Mouse (Mus musculus): ENCODE measurements around the gene Pced1b.
"Not testable (repeated sequence)": the region's sequence is repeated elsewhere in the genome, so short reads cannot be mapped to it uniquely, and the experiment has no call there.

Pced1b gene

DNA sequence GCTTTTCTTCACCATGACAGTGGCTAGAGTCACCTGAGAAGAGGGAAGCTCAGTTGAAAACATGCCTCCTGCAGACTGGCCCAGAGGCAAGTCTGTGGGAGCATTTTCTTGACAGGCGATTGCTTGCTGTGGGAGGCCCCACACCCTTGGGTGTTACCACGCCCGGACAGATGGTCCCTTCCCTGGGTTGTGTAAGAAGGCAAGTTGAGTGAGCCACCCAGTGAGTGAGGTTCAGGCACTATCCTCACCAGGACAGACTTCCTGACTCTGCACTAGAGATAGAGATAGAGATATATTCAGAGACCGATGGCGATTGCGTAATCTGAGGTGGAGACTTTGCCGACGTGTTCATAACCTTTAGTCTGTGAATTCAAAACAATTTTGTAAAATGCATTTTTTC lies 96.0 kb downstream of the Pced1b start:
- DNase-seq, result peak; percentile 23 to 37

DNA sequence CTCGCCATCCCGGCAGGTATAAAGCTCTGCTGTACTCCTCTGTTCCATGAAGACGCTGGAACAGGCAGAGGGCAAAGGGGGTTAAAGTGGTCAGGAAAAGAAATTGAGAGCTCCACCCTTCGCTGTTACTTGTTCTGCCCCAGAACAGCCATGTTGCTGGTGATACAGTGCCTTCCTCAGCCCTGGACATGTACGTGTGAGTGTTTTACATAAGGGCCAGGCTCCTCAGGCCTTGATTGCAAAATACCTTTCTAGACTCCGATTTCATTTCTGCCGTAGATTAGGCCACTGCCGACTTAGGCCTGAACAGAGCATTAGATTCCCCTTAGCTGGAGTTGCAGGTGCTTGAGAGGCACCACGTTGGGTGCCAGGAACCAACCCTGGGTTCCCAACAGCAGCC lies 97.0 kb downstream of the Pced1b start:
- no peak for DNase-seq

DNA sequence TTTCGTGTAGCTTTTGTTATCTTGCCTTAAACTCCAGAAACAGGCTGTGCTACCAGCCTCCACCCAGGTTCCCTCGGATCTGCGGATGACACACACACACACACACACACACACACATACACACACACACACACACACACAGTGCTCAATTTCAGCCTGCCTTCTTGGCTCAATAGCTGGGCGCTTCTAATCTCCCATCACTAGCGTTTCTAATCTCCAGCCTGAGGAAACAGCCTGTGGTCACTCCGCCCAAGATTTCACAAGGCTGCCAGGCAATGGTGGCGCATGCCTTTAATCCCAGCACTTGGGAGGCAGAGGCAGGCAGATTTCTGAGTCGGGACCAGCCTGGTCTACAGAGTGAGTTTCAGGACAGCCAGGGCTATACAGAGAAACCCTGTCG lies 98.2 kb downstream of the Pced1b start:
- DNase-seq, result no peak

DNA sequence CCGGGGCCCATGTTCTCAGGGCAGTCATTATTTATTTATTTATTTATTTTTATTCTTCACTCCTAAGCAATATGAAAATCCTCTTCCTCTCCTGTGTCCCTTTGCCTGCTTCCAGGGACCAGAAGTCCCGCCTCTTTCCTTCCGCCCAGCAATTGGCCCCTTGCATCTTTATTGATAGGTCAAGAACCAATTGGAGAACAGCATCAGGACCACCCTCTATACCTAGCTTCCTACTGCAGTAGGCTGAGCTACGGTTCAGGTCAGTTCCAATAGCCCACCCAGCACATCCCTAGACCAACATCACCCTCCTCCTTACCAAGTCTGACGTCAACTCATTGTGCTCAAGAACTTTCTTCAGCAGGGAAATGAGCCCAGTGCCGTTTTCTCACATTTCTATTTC lies 99.0 kb downstream of the Pced1b start:
- no peak for DNase-seq

DNA sequence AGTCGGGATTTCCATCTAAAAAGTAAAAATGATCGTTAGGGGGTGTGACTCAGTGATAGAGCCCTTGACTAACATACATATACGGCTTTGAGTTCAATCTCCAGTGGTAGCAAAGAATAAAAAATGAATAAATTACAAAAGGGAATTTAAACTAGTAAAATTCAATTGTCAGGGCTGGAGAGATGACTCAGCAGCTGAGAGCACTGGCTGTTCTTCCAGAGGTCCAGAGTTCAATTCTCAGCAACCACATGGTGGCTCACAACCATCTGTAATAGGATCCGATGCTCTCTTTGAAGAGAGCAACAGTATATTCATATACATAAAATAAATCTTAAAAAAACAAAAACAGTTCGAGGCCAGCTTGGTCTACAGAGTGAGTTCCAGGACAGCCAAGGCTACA lies 99.5 kb downstream of the Pced1b start:
- no peak for DNase-seq

DNA sequence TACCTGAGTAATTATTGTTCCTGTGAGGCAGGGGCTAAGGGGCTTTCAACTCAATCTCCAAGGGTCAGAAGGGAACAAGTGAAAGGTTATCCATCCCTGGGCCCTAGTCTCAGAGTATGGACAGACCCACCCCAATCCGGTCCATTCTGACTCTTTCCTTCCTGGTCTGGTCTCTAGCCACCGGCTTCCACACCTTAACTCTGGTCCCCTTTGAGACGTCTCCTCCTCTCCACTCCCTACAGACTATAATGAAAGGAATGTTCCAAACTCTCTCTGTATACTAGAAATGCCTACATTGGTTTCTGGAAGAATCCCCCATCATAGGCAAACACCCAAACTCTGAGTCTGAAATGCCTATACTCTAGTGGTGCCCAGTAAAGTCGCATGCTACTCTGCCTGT lies 100.0 kb downstream of the Pced1b start:
- no peak for DNase-seq

DNA sequence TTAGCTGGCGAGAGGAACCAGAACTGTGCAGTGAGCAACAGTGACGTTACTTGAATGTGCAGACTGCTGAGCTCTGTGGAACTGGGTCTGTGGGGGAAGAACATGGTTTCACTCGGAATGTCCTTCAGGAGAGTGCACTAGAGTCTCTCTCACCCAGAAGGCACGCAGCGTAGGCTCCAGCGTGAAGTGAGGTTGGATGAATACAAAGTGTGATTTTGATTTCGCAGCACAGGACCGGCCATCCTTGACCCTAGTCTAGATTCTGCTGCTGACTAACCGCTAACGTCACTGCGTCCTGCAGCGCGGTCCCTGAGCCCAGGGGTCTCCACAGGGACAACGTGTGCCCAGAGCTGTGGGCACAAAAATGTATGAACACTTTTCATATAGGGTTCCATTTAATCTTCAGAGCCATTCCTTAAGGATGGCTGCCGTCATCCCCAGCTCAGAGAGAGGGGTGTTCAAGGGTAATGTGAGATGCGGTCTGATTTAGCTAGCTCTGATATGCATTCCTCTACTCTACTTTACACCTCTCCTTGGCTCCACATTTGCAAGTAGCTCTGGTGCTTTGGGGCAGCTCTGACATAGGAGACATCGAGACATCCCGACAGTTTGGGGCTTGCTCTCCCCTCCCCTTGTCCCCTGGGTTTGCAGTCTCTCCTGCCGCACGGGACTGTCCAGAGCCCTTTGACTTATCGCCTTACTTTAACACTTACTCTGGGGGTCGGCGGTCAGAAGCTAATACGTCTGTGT lies 101.8 kb downstream of the Pced1b start:
- DNase-seq, result no peak

DNA sequence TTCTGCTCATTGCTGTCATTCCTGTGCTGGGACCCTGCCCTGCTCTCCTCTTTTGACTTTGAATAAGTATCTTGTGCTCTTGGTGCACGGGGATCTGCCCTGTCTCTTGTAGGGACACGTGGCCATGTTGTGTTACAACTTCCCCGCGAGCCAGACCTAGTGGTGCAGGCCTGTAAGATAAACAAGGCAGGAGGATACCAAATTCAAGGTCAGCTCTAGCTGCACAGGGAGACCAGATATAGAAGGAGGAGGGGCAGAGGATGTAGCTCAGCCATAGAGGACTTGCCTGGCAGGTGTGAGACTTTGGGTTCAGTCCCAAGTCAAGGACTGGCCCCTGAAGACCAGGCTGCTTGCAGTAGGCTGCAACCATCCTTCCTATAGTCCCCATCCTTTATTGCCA lies 103.6 kb downstream of the Pced1b start:
- no peak for DNase-seq

DNA sequence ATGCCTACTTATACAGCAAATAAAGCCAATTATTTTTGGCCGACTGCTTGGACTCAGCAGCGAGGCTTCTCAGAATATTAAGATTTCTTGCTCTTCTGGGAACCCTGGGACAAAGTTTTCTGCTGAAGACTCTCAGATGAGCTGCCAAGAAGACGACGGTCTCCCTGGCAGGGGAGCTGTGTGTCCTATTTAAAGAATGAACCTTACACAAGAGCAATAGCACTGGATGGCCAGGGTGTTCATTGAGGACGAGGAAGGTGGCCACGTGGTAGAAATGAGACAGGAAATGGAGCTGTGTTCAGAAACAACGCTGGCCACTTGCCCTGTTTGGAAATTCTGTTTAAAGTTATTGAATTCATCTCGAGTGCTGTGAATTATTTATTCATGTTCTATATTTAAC lies 104.1 kb downstream of the Pced1b start:
- peak; percentile 71 to 80 for DNase-seq

DNA sequence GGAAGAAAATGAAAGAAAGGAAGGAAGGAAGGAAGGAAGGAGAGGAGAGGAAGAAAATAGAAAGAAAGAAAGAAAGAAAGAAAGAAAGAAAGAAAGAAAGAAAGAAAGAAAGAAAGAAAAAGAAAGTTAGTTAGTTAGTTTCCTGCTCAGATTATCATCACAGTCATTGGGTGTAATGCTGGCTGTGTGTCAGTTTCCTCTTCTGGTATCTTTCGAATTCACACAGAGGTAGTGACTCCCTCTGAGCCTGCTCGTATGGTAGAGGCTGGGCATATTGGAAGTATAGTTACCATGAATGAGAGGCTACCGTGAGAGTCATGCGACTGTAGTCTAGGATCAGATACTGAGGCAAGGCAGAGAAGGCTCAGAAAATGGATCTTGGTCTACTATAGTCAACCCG lies 104.8 kb downstream of the Pced1b start:
- DNase-seq, result no peak

DNA sequence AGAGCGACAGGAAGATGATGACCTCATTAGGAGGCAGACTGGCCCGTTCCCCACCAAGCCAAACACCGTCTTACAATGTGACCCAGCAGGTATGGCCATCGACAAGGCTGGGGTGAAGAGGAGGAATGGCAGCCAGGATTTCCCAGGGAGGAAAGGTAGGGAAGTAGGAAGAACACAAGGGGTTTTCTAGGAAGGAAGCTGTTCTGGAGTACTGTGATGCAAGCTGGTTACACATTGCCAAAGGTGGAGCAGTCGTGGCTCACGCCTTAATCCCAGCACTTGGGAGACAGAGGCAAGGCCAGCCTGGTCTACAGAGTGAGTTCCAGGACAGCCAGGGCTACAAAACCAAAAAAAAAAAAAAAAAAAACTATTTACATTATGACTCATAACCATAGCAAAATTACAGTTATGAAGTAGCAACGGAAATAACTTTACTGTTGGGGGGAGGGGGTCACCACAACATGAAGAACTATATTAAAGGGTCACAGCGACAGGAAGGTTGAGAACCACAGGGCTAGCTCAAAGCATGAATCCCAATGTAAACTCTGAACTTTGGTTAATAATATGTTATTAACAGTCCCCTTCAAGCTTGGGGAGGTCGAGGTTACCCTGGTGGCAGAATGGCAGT lies 108.9 kb downstream of the Pced1b start:
- peak; percentile 8 to 23 for DNase-seq

DNA sequence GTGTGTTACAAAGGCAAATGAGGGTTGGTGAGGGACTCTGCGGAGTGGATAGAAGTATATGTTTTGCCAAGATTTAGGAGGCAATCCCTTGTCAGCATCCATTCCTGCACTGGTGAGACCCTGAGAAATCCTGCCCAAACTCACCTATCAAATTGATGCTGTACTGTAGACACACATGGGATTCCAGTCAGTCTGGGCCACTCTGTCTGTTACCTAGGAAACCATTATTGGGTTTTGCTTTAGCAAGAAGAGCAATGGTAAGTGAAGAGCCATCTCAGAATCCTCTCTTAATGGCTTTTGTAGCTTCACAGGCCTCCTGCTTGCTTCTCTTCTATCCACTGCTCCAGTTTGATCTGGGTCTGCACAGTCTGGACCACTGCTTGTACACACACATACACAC lies 110.1 kb downstream of the Pced1b start:
- no peak for DNase-seq

DNA sequence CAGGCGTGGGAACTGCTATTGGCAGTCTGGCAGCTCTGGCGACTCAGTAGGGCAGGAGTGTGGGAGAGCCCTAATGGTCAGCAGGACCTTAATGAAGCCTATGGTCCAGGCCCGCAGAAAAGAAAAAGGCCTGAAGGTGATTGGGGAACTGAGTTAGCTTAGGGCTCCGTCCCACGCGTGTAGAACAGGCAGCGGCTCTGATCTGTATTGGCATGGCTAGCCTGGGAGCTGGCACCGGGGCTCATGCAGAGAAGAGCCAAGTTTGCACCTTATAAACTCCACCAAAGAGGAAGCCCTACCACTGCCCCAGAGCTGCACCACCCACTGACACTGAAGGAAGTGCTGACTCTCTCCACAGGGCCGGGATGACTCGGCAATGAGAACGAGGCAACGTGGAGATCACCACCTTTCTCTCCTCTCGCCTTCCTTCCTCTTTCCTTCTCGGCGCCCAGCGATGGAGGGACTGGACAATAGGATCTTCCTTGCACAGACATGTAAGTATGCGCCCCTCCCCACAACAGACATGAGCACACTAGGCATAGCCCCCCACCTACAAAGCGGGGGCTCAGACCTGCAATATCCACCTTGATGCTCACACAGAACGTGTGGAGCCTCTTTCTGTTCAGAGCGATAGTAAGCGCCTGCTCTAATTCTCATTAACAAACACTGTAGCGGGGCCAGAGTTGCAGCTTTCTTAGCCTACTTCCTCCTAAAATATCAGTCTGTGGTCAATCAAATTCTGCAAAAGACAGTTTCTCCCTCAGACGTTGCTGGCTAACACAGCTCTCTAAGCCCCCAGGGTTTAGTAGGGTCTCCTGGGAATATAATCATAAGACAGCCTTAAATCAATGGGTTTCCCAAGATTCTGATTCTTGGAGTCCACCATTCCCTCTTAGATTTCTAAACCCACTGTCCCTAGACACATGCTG lies 114.2 kb downstream of the Pced1b start:
- DNase-seq, result peak in 1 of 2 experiments; percentile 47

DNA sequence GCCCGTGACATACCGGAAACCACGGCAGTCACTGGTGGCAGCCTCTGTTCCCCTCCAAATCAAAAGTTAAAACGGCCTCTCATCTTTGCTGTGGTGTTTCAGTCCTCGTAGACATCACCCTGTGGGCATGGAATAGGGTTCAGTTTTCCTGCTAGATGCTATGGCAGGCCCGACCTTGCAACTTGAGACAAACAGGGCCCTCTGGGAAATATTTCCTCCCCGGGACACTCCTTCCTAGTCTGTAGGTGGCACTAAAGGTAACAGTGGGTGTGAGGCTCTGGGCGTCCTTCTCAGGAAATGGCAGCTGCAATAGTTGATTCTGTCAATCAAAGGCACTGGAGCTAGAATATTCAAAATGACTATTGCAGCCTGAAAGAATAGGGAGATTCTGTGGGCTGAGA lies 114.9 kb downstream of the Pced1b start:
- peak; percentile 14 to 23 for DNase-seq

DNA sequence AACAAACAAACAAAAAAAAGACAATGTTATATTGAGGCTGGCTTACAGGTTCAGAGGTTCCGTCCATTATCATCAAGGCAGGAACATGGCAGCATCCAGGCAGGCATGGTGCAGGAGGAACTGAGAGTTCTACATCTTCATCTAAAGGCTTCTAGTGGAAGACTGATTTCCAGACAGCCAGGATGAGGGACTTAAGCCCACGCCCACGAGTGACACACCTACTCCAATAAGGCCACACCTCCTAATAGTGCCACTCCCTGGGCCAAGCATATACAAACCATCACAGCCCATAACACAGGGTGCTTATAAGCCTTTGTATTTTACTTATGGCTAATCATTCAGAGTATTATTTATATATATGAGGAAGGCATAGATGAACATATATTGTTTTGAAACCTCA lies 117.4 kb downstream of the Pced1b start:
- DNase-seq, result not testable (repeated sequence)

DNA sequence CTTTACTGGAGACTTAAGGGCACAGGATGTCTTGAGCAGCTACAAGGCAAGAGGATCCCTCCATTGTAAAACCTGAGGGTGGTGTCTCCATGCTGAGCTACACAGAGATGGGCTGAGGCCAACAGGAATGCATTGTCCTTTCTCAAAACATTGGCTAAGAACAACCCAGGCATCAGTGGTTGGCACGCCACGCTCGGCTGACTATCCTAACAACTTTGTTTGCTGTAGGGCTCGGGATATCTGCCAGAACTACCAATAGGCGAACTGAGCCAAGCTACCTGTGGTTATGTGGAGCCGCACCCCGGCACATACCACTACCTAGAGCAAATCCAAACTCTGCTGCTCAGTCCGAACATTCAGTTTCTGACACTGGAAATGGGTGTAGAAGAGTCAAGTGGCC lies 118.1 kb downstream of the Pced1b start:
- DNase-seq, result peak; percentile 56 to 80

DNA sequence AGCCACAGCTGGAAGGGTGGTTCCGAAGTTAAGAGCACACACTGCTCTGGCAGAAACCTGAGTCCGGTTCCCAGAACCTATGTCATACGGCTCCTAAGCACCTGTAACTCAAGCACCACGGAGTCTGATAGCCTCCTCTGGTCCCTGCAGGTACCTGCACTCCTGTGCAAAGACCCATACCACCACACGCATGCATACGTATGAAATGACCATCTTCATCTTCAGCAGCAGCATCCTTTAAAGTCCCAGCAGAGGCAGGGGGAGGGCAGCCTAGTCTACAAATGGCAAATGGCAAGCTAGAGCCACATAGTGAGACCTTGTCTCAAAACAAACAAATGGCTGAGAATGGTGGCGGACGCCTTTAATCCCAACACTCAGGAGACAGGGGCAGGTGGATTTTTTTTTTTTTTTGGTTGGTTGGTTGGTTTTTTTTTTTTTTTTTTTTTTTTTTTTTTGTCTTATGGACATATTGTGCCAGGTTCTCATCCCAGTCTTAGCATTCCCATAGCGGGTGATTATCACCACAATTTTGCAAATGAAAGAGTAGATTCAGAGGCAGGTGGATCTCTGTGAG lies 121.2 kb downstream of the Pced1b start:
- DNase-seq, result no peak

DNA sequence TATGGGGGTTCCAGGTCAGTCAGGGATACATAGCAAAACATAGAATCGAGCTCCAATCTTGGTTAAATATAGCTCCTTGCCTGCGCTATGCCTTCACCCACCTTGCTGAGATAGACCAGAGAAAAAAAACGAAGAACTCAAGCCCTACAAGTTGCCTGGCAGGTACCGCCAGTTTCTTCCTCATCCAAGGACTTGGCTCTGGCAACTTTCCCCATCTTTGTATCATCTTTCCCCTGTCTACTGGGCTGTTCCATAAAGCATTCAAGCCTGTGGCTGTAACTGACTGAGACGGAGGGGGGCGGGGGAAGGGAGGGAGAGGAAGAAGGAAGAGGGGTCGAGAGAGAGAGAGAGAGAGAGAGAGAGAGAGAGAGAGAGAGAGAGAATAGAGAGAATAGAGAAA lies 121.7 kb downstream of the Pced1b start:
- DNase-seq, result no peak

DNA sequence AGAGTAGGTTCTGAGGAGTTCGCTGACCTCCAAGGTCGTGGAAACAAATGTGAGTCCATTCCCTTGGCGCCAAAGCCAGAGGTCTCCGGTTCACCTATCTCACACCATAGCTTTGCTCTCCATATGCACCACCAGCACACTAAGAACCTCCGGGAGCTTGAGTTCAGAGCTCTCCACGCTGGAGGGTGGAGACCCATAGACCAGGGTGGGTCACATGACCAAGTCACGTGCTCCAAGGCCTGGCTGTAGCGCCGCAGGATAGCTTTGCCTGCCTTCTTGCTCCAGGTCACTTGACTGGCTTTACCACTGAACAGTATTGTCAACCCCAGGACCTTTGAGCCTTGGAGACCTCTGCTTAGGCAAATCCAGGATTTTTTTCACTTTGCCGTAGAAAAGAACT lies 122.2 kb downstream of the Pced1b start:
- DNase-seq, result no peak

DNA sequence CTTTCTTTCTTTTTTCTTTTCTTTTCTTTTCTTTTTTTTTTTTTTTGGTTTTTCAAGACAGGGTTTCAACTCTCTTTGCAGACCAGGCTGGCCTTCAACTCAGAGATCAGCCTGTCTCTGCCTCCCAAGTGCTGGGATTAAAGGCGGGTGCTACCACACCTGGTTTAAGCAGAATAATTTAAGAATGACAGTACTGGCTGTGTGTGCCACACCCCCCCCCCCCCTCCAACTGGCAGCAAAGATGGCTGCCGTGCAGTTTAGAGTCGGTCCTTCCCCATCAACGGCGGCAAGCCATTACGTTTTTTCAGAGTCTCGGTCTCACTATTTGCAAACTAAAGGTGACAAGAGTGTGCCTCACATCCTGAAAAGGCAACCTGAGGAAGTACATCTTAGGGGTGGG lies 124.0 kb downstream of the Pced1b start:
- no peak for DNase-seq

DNA sequence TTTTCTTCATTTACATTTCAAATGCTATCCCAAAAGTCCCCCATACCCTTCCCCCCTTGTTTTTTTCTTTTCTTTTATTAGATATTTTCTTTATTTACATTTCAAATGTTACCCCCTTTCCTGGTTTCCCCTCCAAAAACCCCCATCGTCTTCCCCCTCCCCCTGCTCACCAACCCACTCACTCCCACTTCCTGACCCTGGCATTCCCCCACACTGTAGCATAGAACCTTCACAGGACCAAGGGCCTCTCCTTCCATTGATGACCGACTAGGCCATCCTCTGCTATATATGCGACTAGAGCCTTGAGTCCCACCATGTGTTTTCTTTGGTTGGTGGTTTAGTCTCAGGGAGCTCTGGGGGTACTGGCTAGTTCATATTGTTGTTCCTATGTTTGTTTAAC lies 125.1 kb downstream of the Pced1b start:
- DNase-seq, result not testable (repeated sequence)

DNA sequence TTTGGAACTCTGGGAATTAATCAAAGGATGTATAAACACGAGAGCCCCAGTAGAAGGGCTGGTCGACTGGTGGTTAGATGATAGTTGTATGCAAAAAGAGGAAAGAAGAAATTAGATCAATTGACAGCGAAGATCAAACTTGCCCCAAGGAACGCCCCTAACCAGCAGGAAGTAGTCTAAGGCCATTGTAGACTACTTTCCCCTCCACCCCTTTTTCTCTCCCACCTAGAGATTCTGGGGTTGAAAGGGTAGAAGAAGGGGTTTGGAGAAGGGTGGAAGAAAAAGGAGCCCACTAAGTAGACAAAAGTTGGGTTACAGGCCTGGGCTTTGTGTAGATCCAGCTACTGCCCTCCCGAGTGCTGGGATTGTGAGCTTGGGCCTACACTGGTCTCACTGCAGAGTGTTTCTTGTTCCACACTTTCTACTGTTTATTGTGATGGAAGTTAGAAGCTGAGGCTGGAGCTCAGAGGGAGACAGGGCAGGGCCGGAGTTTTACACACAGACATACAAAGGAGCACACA lies 125.8 kb downstream of the Pced1b start:
- no peak for DNase-seq
